Mouse (Mus musculus): Measurements from ENCODE around the gene Midn.

- TF ChIP-seq FLI1 (IDR thresholded peaks at IDR 0.05; ENCODE audit: low read length) (no peak), GATA1 (IDR thresholded peaks at IDR 0.05; ENCODE audit: borderline replicate concordance, low read length) (no peak)
These were observed 5.5 kb upstream of the Midn start for GRCm38 (mm10) chr10:80142530-80142925.
